In the genomic region with DNA sequence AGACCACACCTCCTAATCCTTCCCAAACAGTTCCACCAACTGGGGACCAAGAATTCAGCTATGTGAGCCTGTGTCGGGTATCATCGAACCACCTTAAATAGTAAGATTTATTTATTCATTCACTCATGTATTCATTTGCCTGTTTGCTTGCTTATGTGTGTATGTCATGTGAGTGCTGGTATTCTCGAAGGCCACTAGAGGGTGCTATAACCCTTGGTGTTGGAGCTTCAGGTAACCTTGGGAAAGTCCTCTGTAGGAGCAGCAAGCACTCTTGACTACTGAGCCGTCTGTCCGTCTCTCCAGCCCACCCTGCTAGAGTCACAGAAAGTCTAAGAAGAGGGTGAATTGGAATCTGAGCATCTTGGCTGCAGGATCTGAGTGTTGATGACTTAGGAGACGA, we compare ENCODE assay signal across 25 mouse cellular contexts.
A peak's percentile ranks its signal among the peaks of the same experiment; 100 is the strongest.
DNase-seq lines count a peak whose midpoint lies in the region; ATAC-seq and TF ChIP-seq lines count a peak whose summit lies in the region.
"Had no signal": no experiment of that assay in that cellular context is flagged by ENCODE, and none has a peak within 500 bp of the region (broad histone marks: within the 10 kb centered on the region; RNA-seq: fewer than 3 reads in every experiment).

No protein-coding gene starts in this region.

- no peak overlapping the region for H3K9ac ChIP-seq in forebrain, postnatal 0 days
- no peak overlapping the region for H3K9ac ChIP-seq in forebrain, embryonic 16.5 days (replicated peaks; ENCODE audit: low read depth, low read length)
- no peak overlapping the region for H3K9ac ChIP-seq in kidney, embryonic 14.5 days (ENCODE audit: low read depth, low read length)
- H3K9ac ChIP-seq: hindbrain, embryonic 14.5 days; midbrain, embryonic 15.5 days; neural tube, embryonic 13.5 days had no signal

- ATAC-seq in forebrain, postnatal 0 days = no peak
- no peak for ATAC-seq in forebrain, embryonic 16.5 days
- ATAC-seq in kidney, embryonic 14.5 days (ENCODE audit: low FRiP score, low TSS enrichment) = no peak
- ATAC-seq: forebrain, embryonic 14.5 days; midbrain, embryonic 15.5 days had no signal

- H3K36me3 ChIP-seq in forebrain, postnatal 0 days (ENCODE audit: insufficient read depth) = no peaks in the 10 kb centered on the region
- no peaks in the 10 kb centered on the region for H3K36me3 ChIP-seq in forebrain, embryonic 16.5 days (ENCODE audit: control insufficient read depth, insufficient read depth)
- H3K36me3 ChIP-seq in E14TG2a.4 (ENCODE audit: insufficient read depth, low read length) = no peaks in the 10 kb centered on the region
- no peaks in the 10 kb centered on the region for H3K36me3 ChIP-seq in kidney, embryonic 14.5 days (ENCODE audit: control insufficient read depth, insufficient read depth, low read length)
- H3K36me3 ChIP-seq: limb, embryonic 10.5 days; midbrain, embryonic 15.5 days; neural tube, embryonic 13.5 days had no signal

- H3K4me1 ChIP-seq in forebrain, postnatal 0 days (ENCODE audit: insufficient read depth) = 0 out of 2 replicates have a peak, but pooled peaks cover 9% of the 10 kb centered on the region
- peaks cover 12% of the 10 kb centered on the region for H3K4me1 ChIP-seq in forebrain, embryonic 16.5 days (replicated peaks; ENCODE audit: control insufficient read depth, insufficient read depth, low read length)
- peaks cover 73% of the 10 kb centered on the region for H3K4me1 ChIP-seq in E14TG2a.4 (replicated peaks; ENCODE audit: low read depth, low read length)
- H3K4me1 ChIP-seq in kidney, embryonic 14.5 days (ENCODE audit: control insufficient read depth, insufficient read depth, low read length) = no peaks in the 10 kb centered on the region

- H3K27me3 ChIP-seq in forebrain, postnatal 0 days (ENCODE audit: insufficient read depth, low read length) = no peaks in the 10 kb centered on the region
- no peaks in the 10 kb centered on the region for H3K27me3 ChIP-seq in forebrain, embryonic 16.5 days (replicated peaks; ENCODE audit: control insufficient read depth, insufficient read depth, low read length)
- H3K27me3 ChIP-seq in E14TG2a.4 (ENCODE audit: insufficient read depth, low read length) = 0 out of 2 replicates have a peak, but pooled peaks cover 5% of the 10 kb centered on the region
- H3K27me3 ChIP-seq in kidney, embryonic 14.5 days (ENCODE audit: control insufficient read depth, insufficient read depth, low read length) = no peaks in the 10 kb centered on the region
- H3K27me3 ChIP-seq: midbrain, embryonic 15.5 days; neural tube, embryonic 13.5 days had no signal

- 95% methylated on average over 6 of the region's 6 CpGs for WGBS in forebrain, postnatal 0 days
- 93% methylated on average over 6 of the region's 6 CpGs for WGBS in forebrain, embryonic 16.5 days
- WGBS in kidney, embryonic 14.5 days = 95% methylated on average over 6 of the region's 6 CpGs

- no peak overlapping the region for H3K4me3 ChIP-seq in forebrain, postnatal 0 days (ENCODE audit: low read depth, low read length)
- H3K4me3 ChIP-seq in forebrain, embryonic 16.5 days (replicated peaks; ENCODE audit: low read length) = no peak overlapping the region
- no peak overlapping the region for H3K4me3 ChIP-seq in left cerebral cortex, adult 2 months
- no peak overlapping the region for H3K4me3 ChIP-seq in E14TG2a.4 (replicated peaks; ENCODE audit: low read length)
- H3K4me3 ChIP-seq in kidney, embryonic 14.5 days (ENCODE audit: low read length) = no peak overlapping the region
- H3K4me3 ChIP-seq: heart, adult 2 months; limb, embryonic 10.5 days; midbrain, embryonic 15.5 days; myocyte; neural tube, embryonic 13.5 days had no signal

- no peak overlapping the region for H3K27ac ChIP-seq in forebrain, postnatal 0 days (ENCODE audit: low read depth, low read length)
- H3K27ac ChIP-seq in forebrain, embryonic 16.5 days (ENCODE audit: low read length) = no peak overlapping the region
- H3K27ac ChIP-seq in left cerebral cortex, adult 2 months = no peak overlapping the region
- no peak overlapping the region for H3K27ac ChIP-seq in kidney, embryonic 14.5 days (ENCODE audit: low read depth, low read length)
- H3K27ac ChIP-seq: heart, adult 2 months; hindbrain, embryonic 14.5 days; limb, embryonic 10.5 days; midbrain, embryonic 15.5 days; neural tube, embryonic 13.5 days had no signal

- TF ChIP-seq CTCF in forebrain, postnatal 0 days (IDR thresholded peaks at IDR 0.05; ENCODE audit: low read depth) = peak; percentile 38; the same call in 1 of the 2 replicates
- peak; percentile 25 for TF ChIP-seq CTCF in left cerebral cortex, adult 2 months (IDR thresholded peaks at IDR 0.05)
- TF ChIP-seq CTCF in E14TG2a.4 (conservative IDR thresholded peaks at IDR 0.05; ENCODE audit: low read length) = peak; percentile 61

- intact Hi-C loops in left cerebral cortex, adult 2 months (cut with DNase I) = loop anchor here (10.0 kb wide), 1 partner anchor 268 kb away; no protein-coding TSS in a partner anchor
- intact Hi-C loops in left cerebral cortex, postnatal 10 days (cut with DNase I) = no loop called here

- DNase-seq in forebrain, postnatal 0 days = no peak
- DNase-seq in left cerebral cortex, adult 2 months (ENCODE audit: extremely low spot score in 1 of 2, low spot score in 2 of 2) = no peak
- no peak for DNase-seq in left cerebral cortex, postnatal 10 days (ENCODE audit: extremely low spot score in 1 of 2, low spot score in 2 of 2)
- DNase-seq in R1 (ENCODE audit: low read depth, low spot score) = peak; percentile 89
- DNase-seq in ovary, adult 18-20 months (ENCODE audit: low spot score) = no peak
- DNase-seq: adrenal gland, postnatal 36 days; cerebellum, adult 11 months; embryo, embryonic 11 days; gastrocnemius, postnatal 25 days; heart, adult 2 months; heart, postnatal 36 days; kidney, postnatal 4 days; layer of hippocampus, adult 9-11 months; liver; lung, adult 2 months; lung, postnatal 36 days had no signal

- H3K4me2 ChIP-seq in forebrain, postnatal 0 days (ENCODE audit: low read depth) = no peak overlapping the region
- no peak overlapping the region for H3K4me2 ChIP-seq in forebrain, embryonic 16.5 days (ENCODE audit: low read length)
- H3K4me2 ChIP-seq in kidney, embryonic 14.5 days (replicated peaks; ENCODE audit: low read depth, low read length) = no peak overlapping the region
- H3K4me2 ChIP-seq: hindbrain, embryonic 14.5 days; midbrain, embryonic 15.5 days; neural tube, embryonic 13.5 days had no signal

- no peaks in the 10 kb centered on the region for H3K9me3 ChIP-seq in forebrain, postnatal 0 days (ENCODE audit: low read length)
- peaks cover 4% of the 10 kb centered on the region; the same call in 1 of the 2 replicates for H3K9me3 ChIP-seq in forebrain, embryonic 16.5 days (ENCODE audit: control insufficient read depth, low read length)
- H3K9me3 ChIP-seq in E14TG2a.4 (ENCODE audit: low read length) = peaks cover 6% of the 10 kb centered on the region
- no peaks in the 10 kb centered on the region for H3K9me3 ChIP-seq in kidney, embryonic 14.5 days (ENCODE audit: control insufficient read depth, low read length)
- H3K9me3 ChIP-seq: limb, embryonic 10.5 days; midbrain, embryonic 15.5 days; neural tube, embryonic 13.5 days had no signal
